Mouse (Mus musculus) cerebellum, adult 2 months (tissue): ENCODE results near the gene Atxn3.
A peak's percentile ranks its signal among the peaks of the same experiment; 100 is the strongest.

Experiments used
- CTCF ChIP-seq: fragments of 200-500 bp; IDR thresholded peaks from 2 replicates; pipeline ENCODE4 v1.5.1; 2011; ENCODE audit warnings: low read depth, mild to moderate bottlenecking, control low read depth, low read length, moderate library complexity, borderline replicate concordance; ENCODE audit not compliant: insufficient read depth
- POLR2A ChIP-seq: fragments of 200-500 bp; IDR thresholded peaks from 2 replicates; pipeline ENCODE4 v1.6.1; 2011; ENCODE audit warnings: low read length, control low read depth, borderline replicate concordance; ENCODE audit not compliant: insufficient read depth

- TF ChIP-seq POLR2A (peak; percentile 61), CTCF (peak; percentile 46; the same call in 1 of the 2 replicates)
Measured at GRCm38 (mm10) chr12:101957942-101958544, at the start of gene Atxn3.
